Mouse (Mus musculus) lung, embryonic 16.5 days (tissue): ENCODE data around the gene Acot11. TPM values are rescaled to one million over a fixed set of nuclear protein-coding genes. Genes with fewer than 3 reads are reported as not detected.
A peak's percentile ranks its signal among the peaks of the same experiment; 100 is the strongest.
"Not testable (repeated sequence)": the region's sequence is repeated elsewhere in the genome, so short reads cannot be mapped to it uniquely, and the experiment has no call there.

Source experiments
- ATAC-seq: fragments of 200-750 bp; cut with Nextera tagmentation; 2 replicates; pipeline ENCODE4 v1.8.0; 2017; ENCODE audit warnings: low read depth, mild to moderate bottlenecking, moderate library complexity
- H3K27ac ChIP-seq: fragments of 300-500 bp; sonication (generic); 2 replicates; pipeline ENCODE4 v1.5.1; 2014; ENCODE audit warnings: mild to moderate bottlenecking, control low read depth, low read length
- H3K27me3 ChIP-seq: fragments of 300-500 bp; sonication (generic); 2 replicates; pipeline ENCODE4 v1.6.1; 2014; ENCODE audit warnings: low read depth, low read length, mixed read lengths; ENCODE audit not compliant: control insufficient read depth, insufficient read depth
- H3K36me3 ChIP-seq: fragments of 300-500 bp; sonication (generic); 2 replicates; pipeline ENCODE4 v1.6.1; 2014; ENCODE audit warnings: low read length; ENCODE audit not compliant: control insufficient read depth, insufficient read depth
- H3K4me1 ChIP-seq: fragments of 300-500 bp; sonication (generic); replicated peaks from 2 replicates; pipeline ENCODE4 v1.6.1; 2014; ENCODE audit warnings: low read length, mixed read lengths; ENCODE audit not compliant: control insufficient read depth, insufficient read depth
- H3K4me2 ChIP-seq: fragments of 300-500 bp; sonication (generic); 2 replicates; pipeline ENCODE4 v1.6.1; 2014; ENCODE audit warnings: low read depth, low read length, control low read depth
- H3K4me3 ChIP-seq: fragments of 300-500 bp; sonication (generic); 2 replicates; pipeline ENCODE4 v1.5.1; 2014; ENCODE audit warnings: mild to moderate bottlenecking, low read length, control low read depth
- H3K9ac ChIP-seq: fragments of 300-500 bp; sonication (generic); 2 replicates; pipeline ENCODE4 v1.6.1; 2014; ENCODE audit warnings: low read length, control low read depth
- H3K9me3 ChIP-seq: fragments of 300-500 bp; sonication (generic); 2 replicates; pipeline ENCODE4 v1.6.1; 2016; ENCODE audit warnings: low read length; ENCODE audit not compliant: control insufficient read depth
- WGBS: fragments of 180-500 bp; shearing (Covaris S2); extraction: QIAGEN DNeasy Blood & Tissue Kit; methylation state at CpG from one replicate; pipeline ENCODE4 v1.1.7; 2014; 5-methylcytosine and 5-hydroxymethylcytosine counted together
- polyA plus RNA-seq: library from polyadenylated mRNA; unstranded; fragments of >200 nt; fragmentation: Nextera tagmentation; extraction: Ambion mirVana; gene quantifications from 2 replicates; pipeline ENCODE4 v1.2.1, GENCODE M21; 2015

Acot11 gene
- polyA plus RNA-seq, 1 experiment from 2014 or later = 2.1 TPM

- Histone ChIP-seq H3K9me3 (no peaks in the 10 kb centered on the region), H3K4me2 (peak overlapping the region; percentile 47), H3K4me3 (no peak overlapping the region), H3K36me3 (no peaks in the 10 kb centered on the region), H3K27me3 (no peaks in the 10 kb centered on the region), H3K4me1 (peaks cover 14% of the 10 kb centered on the region), H3K9ac (peak overlapping the region; percentile 29), H3K27ac (no peak overlapping the region)
- WGBS = 41% methylated on average over 10 of the region's 10 CpGs
- 0 out of 2 replicates have a peak, but pooled peaks have one; percentile 15 for ATAC-seq
Measured at GRCm38 (mm10) chr4:106798908-106799546, 5.8 kb downstream of the Acot11 start.

DNA sequence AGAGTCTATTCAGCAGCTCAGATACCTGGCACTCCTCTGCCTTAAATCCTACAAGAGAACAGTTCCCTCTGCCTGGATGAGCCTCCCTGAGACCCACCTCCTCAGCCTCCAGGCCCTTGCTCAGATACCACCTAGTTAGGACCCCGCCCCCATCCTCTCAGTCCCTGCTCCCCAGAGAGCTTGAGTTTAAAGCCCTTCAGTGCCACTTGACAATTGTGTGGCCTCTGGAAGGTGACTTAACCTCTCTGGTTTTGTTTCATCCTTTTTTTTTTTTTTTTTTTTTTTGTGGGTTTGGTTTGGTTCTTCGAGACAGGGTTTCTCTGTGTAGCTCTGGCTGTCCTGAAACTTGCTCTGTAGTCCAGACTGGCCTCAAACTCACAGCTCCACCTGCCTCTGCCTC, 9.5 kb downstream of the Acot11 start:
- WGBS = 41% methylated on average over 2 of the region's 2 CpGs
- no peak overlapping the region for H3K9ac ChIP-seq
- H3K36me3 ChIP-seq = no peaks in the 10 kb centered on the region
- H3K4me2 ChIP-seq = no peak overlapping the region
- no peak overlapping the region for H3K27ac ChIP-seq
- H3K4me1 ChIP-seq = peaks cover 14% of the 10 kb centered on the region
- no peaks in the 10 kb centered on the region for H3K9me3 ChIP-seq
- no peaks in the 10 kb centered on the region for H3K27me3 ChIP-seq
- no peak for ATAC-seq
- no peak overlapping the region for H3K4me3 ChIP-seq

DNA sequence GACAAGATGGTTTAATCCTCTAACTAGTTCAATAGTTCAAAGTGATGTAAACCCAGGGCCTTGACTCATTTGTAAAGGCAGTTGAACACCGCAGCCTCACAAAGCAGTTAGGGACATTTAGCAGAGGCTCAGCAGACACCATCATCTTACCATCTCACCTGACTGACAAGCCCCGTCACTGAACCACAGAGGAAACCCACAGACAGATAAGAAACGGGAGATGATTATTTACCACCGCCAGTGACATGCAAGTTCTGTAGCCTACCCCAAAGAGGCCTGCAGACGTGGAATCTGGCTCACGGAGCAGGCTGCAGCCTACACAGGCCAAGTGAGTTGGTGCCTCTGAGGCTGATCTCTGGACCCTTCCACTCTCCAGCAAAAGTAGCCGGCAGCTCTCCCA, 10.6 kb downstream of the Acot11 start:
- H3K27ac ChIP-seq = no peak overlapping the region
- no peak overlapping the region for H3K4me3 ChIP-seq
- H3K4me2 ChIP-seq = no peak overlapping the region
- no peaks in the 10 kb centered on the region for H3K9me3 ChIP-seq
- WGBS = 75% methylated on average over 7 of the region's 7 CpGs
- no peak for ATAC-seq
- H3K4me1 ChIP-seq = peaks cover 8% of the 10 kb centered on the region
- no peak overlapping the region for H3K9ac ChIP-seq
- H3K27me3 ChIP-seq = no peaks in the 10 kb centered on the region
- no peaks in the 10 kb centered on the region for H3K36me3 ChIP-seq

DNA sequence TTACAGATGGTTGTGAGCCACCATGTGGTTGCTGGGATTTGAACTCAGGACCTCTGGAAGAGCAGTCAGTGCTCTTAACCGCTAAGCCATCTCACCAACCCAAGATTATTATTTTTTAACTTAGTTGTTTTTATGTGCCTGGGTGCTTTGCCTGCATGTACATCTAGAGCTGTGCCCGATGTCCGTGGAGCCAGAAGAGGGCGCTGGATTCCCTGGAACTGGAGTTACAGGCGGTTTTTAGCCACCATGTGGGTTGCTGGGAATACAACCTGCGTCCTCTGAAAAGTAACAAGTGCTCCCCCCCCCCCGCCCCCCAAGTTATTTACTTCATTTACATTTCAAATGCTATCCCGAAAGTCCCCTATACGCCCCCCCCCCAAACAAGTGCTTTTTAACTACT, 11.0 kb downstream of the Acot11 start:
- H3K4me3 ChIP-seq, ATAC-seq, H3K27me3 ChIP-seq, H3K4me2 ChIP-seq, H3K9ac ChIP-seq, H3K27ac ChIP-seq, H3K9me3 ChIP-seq, H3K4me1 ChIP-seq, H3K36me3 ChIP-seq: not testable (repeated sequence)
- WGBS = 93% methylated on average over 9 of the region's 9 CpGs

DNA sequence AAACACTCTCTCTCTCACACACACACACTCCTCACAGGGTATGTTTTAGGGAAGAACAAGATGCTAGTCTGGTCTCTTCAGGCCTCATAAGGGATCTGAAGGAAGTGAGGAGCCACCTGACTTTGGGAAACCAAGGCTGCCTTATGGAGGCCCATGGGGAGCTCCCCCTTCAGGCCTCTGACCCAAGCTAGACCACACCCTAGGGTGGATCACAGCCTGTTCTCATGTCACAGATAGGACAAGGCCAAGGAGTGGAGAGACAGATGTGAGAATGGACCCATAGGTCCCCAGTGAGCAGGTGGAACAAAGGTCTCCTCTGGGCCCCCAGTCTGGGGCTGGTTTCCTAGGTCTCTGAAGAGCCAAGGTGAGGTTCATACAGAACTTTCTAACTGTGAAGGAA, 12.5 kb downstream of the Acot11 start:
- Histone ChIP-seq H3K9ac (no peak overlapping the region), H3K36me3 (no peaks in the 10 kb centered on the region), H3K4me2 (no peak overlapping the region), H3K4me3 (no peak overlapping the region), H3K9me3 (no peaks in the 10 kb centered on the region), H3K27ac (no peak overlapping the region), H3K4me1 (peaks cover 13% of the 10 kb centered on the region), H3K27me3 (no peaks in the 10 kb centered on the region)
- ATAC-seq = no peak

DNA sequence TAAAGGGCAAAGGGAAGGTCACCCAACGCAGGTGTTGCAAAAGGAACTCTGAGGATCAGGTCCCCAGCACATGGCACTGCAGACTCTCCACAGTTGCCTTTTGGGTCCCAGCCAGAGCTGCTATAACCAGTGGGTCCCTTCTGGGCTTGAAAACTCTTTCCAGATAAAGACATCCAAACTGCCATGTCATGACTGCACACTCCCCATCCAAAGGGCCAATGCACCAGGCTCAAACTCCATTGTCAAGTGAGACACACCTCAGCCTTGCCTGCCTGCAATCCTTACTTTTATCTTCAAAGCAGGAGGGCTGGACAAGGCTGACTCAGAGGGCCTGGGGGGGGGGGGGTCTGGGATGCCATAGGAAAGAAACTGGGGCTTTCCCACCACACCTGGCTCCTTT, 13.9 kb downstream of the Acot11 start:
- Histone ChIP-seq H3K9me3 (no peaks in the 10 kb centered on the region), H3K4me1 (peaks cover 22% of the 10 kb centered on the region), H3K4me3 (no peak overlapping the region), H3K4me2 (no peak overlapping the region), H3K9ac (no peak overlapping the region), H3K27me3 (no peaks in the 10 kb centered on the region), H3K36me3 (no peaks in the 10 kb centered on the region), H3K27ac (no peak overlapping the region)
- ATAC-seq = no peak
- WGBS = 86% methylated on average over 1 of the region's 1 CpGs

GRCm38 (mm10) chr4:106790218-106790617, 14.6 kb downstream of the Acot11 start:
- H3K27me3 ChIP-seq, H3K36me3 ChIP-seq, ATAC-seq, H3K9ac ChIP-seq, H3K9me3 ChIP-seq, H3K27ac ChIP-seq, H3K4me2 ChIP-seq, H3K4me3 ChIP-seq: not testable (repeated sequence)
- peaks cover 29% of the 10 kb centered on the region for H3K4me1 ChIP-seq
- WGBS = 74% methylated on average over 5 of the region's 5 CpGs

DNA sequence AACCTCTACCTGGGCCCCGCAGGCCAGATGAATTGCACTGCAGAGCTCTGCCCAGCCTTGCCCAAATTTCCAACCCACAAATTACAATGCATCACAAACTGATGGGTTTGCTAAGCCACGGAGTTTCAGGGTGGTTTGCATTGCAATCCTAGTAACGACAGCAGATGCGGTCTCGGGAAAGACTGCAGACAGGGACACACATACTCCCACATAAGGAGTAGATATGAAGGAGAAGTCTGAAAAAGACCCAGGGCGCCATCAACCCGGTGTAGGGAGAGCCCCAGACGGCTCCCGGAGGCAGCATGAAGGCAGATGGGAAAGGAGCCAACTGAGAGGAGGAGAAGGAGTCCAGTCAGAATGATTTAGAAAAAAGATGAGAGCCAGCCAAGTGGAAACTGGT, 15.1 kb downstream of the Acot11 start:
- Histone ChIP-seq H3K27ac (no peak overlapping the region), H3K4me3 (no peak overlapping the region), H3K4me2 (no peak overlapping the region), H3K9me3 (no peaks in the 10 kb centered on the region), H3K36me3 (no peaks in the 10 kb centered on the region), H3K4me1 (peaks cover 27% of the 10 kb centered on the region), H3K9ac (no peak overlapping the region), H3K27me3 (no peaks in the 10 kb centered on the region)
- ATAC-seq = no peak
- WGBS = 48% methylated on average over 9 of the region's 9 CpGs

- H3K4me1 ChIP-seq = peaks cover 27% of the 10 kb centered on the region
- ATAC-seq = no peak
- H3K27ac ChIP-seq = no peak overlapping the region
- no peak overlapping the region for H3K9ac ChIP-seq
- 73% methylated on average over 11 of the region's 11 CpGs for WGBS
- H3K4me3 ChIP-seq = no peak overlapping the region
- H3K27me3 ChIP-seq = no peaks in the 10 kb centered on the region
- H3K4me2 ChIP-seq = no peak overlapping the region
- H3K9me3 ChIP-seq = no peaks in the 10 kb centered on the region
- H3K36me3 ChIP-seq = no peaks in the 10 kb centered on the region
Measured at GRCm38 (mm10) chr4:106788627-106789026, 16.2 kb downstream of the Acot11 start.

DNA sequence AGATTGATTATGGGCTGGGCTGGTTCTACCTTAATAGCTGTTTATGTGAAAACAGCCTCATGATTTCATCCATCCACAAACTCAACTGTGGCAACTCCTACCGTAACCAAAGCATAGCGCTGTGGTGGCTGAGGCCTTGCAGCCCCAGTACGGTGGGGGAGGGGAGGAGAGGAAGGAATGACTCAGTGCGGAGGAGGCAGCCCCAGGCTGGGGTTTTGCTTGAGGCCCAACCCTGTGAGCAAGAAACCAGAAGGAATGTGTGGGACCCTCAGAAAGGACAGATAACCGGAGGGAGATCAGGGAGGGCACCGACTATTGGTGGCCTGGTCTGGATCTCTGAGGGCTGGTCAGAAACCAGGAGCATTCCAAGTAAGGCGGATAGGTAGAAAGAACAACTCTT, 17.0 kb downstream of the Acot11 start:
- ATAC-seq = 0 out of 2 replicates have a peak, but pooled peaks have one; percentile 29

More for the DNA sequence above, 17.0 kb downstream of the Acot11 start:
- Histone ChIP-seq H3K9ac (no peak overlapping the region), H3K27ac (no peak overlapping the region), H3K4me2 (no peak overlapping the region), H3K9me3 (no peaks in the 10 kb centered on the region), H3K4me1 (peaks cover 30% of the 10 kb centered on the region), H3K36me3 (no peaks in the 10 kb centered on the region), H3K4me3 (no peak overlapping the region), H3K27me3 (no peaks in the 10 kb centered on the region)
- WGBS = 54% methylated on average over 7 of the region's 7 CpGs
